Mouse (Mus musculus): Measurements from ENCODE around the gene Tbl1xr1. TPM values are rescaled to one million over a fixed set of nuclear protein-coding genes. Genes with fewer than 3 reads are reported as not detected.

Gene Tbl1xr1
- total RNA-seq (2021) = 10 to 100 TPM; 57.5 to 58.8 TPM

GRCm38 (mm10) chr3:22076561-22076935 lies at the start of gene Tbl1xr1:
TSS of gene Tbl1xr1 (plus strand) at chr3:22076652.
- peak; percentile 96 for DNase-seq

DNA sequence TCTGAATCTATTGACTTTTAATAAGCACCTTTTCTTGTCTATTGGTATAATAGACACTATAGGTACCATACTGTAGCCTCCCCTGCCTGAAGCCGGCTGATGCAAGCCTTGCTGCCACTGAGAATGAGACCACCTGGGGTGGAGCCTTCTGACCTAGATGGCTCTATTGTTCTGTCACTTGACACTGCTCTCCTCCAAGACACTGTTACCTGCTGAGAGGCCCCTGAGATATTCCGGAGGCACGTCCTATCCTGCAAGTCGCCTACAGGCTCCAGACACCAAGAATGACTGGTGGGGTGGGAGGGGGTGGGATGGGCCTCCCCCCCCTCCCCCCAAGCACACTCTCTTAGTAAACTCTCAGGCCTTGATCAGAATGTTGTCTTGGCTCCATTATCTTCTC lies 38.4 kb upstream of the Tbl1xr1 start:
- no peak for DNase-seq

- no peak for DNase-seq
Measured at GRCm38 (mm10) chr3:22039036-22039795, 37.2 kb upstream of the Tbl1xr1 start.

DNA sequence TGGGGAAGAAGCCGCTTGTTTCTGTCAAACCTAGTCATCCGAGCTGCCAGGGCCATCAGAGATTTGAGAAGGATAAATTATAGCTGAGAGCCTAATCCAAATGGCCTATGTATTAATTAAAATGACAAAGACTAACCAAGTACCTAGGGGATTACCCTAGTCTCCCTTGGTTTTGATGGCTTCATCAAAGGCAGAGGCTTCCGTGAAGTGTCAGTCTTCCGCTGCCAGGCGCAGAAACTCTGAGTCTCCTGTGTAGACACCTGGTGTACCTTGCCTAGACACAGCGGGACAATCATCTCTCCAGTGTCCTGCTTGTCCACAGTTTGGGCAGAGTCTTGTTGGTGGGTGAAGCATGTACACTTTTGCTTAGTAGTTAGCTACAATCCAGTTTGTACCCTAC lies 35.8 kb upstream of the Tbl1xr1 start:
- no peak for DNase-seq

- peak; percentile 74 for DNase-seq
Measured at GRCm38 (mm10) chr3:22047203-22047602, 29.2 kb upstream of the Tbl1xr1 start.

- DNase-seq = no peak
Measured at GRCm38 (mm10) chr3:22056664-22057328, 19.7 kb upstream of the Tbl1xr1 start.

- no peak for DNase-seq
Measured at GRCm38 (mm10) chr3:22058206-22058804, 18.1 kb upstream of the Tbl1xr1 start.

GRCm38 (mm10) chr3:22061163-22061562 lies 15.3 kb upstream of the Tbl1xr1 start:
- no peak for DNase-seq

GRCm38 (mm10) chr3:22068621-22069020 lies 7.8 kb upstream of the Tbl1xr1 start:
- no peak for DNase-seq

DNA sequence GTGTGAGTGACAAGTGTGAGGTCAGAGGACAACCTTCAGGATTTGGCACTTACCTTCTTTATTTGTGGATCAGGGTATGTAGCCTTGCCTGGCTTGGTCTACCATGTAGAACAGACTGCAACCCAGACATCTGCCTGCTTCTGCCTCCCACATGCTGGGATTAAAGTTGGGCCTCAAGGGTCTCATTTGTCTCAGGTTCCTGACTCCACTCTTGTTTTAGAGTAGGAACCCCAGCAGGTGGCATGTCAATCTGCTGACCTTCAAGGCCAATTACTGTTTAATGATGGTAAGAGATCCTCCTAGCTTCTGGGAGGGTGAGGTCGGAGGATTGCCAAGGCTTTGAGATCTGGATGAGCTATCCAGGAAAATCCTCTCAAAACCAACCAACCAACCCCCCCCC lies 2.5 kb upstream of the Tbl1xr1 start:
- DNase-seq = no peak

- peak; percentile 33 for DNase-seq
Measured at GRCm38 (mm10) chr3:22074591-22075294, 1.7 kb upstream of the Tbl1xr1 start.

DNA sequence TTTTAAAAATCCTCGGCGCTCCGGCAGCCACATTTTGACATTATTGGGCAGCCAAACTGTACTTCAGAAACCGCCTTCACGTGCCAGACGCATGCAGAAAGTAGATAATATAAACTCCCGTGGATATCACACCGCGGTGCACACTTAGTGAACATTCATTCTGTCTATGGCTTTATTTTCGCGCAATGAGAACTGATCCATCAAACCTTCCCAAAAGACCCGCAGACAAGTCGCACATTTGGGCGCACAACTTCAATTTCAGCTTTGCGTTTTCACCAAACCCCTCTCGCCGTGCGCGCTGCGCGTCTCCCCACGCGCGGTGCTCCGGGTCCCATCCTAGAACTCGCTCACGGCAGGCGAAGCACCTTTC lies 950 bp upstream of the Tbl1xr1 start:
- no peak for DNase-seq

GRCm38 (mm10) chr3:22075887-22076560 lies 428 bp upstream of the Tbl1xr1 start:
- peak; percentile 93 for DNase-seq

GRCm38 (mm10) chr3:22076936-22077656 lies 644 bp downstream of the Tbl1xr1 start:
- no peak for DNase-seq

DNA sequence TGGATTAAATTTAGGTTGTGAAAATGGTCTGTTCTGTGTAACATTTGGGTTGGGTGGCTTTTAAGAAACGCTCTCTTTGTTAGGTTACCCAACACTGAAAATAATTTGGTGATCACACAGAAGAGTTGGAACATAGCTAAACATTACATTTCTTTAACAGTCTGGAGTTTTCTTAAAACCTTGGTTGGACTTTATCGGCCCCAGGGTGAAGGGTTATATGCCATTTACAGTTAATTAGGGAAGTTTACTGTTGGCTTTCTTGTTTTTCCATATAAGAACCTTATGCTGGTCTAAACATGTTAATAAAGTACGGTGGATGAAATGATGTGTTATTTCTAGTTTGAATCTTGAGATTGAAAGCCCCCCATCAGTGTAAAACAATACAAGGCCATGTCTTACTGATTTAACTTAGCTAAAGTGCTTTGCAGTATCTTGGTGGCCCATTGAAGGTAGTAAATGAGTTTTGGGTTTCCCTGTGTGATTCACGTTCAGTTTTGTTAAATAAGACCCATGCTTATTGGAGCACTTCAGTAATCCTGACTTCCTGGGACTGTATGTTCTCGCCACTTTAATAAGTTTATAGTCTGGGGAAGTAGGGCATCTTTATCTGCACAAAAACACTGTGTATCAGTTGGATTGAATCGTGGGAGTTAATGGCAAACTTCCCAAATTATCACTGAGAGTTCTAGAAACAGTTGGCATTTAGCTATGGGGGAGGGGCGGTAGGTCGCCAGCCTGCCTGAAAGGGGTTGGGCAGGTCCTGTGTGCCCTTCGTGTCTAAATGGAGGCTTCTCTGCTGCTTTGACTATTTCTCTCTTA lies 1.4 kb downstream of the Tbl1xr1 start:
- peak; percentile 49 for DNase-seq

- DNase-seq = no peak
Measured at GRCm38 (mm10) chr3:22078529-22078928, 2.1 kb downstream of the Tbl1xr1 start.

DNA sequence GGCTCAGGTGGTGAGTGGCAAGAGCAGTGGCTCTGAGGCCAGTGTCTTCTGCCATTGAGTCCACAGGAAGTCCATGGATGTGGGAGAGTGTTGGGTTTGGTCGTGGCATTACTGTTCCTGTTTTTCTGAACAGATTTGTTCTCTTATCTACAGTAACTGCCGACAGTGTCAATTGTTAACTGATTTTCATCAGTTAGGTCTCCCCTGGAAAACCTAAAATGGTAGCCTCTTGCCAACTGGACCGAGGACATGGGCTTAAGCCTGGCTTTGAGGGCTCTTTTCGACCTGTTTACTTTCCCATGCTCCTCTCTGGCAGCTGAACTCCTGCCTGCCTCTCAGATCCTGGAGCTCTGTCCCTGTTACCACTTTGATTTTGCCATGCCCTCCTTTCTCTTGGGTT lies 5.4 kb downstream of the Tbl1xr1 start:
- DNase-seq = no peak

GRCm38 (mm10) chr3:22082823-22083222 lies 6.4 kb downstream of the Tbl1xr1 start:
- DNase-seq = no peak

DNA sequence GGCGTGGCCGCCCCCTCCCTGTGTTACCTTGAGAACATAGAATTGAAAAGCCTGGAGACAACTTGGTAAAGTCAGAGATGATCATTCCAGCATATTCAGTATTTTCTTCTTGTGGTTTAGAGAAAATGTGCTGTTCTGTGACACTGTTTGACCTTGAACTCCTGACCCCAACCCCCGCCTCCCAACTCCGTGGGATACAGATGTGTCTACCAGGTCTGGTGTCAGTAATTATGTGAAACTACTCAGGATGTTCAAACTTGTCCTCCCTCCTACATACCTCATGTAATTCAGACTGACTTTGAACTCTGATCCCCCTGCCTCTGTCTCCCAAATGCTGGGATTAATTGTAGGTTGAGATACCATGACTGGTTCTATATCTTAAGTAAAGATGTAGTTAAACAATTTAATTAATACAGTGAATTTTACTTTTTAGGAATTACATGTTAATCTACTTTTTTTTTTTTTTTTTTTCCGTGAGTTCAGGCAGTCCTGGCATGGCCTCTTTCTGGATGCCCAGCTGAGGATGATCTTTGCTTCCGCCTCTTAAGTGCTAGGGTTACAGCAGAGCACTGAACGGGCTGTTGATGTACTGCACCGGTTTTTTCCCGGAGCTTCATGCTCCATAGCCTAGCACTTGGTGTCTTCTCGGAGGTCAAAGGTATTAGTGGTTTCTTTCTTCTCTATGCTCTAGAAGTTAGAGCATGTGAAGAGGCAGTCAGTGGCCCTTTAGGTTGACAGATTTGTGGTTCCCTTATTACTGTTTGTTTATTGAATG lies 8.0 kb downstream of the Tbl1xr1 start:
- DNase-seq = no peak

- no peak for DNase-seq
Measured at GRCm38 (mm10) chr3:22089825-22090224, 13.4 kb downstream of the Tbl1xr1 start.

Measured in heart, postnatal 4 days (tissue).